Mouse (Mus musculus) MEL (cell line): Measurements from ENCODE around the gene Exosc10. TPM values are rescaled to one million over a fixed set of nuclear protein-coding genes. Genes with fewer than 3 reads are reported as not detected.

Source experiments
- DNase-seq: peaks from one replicate; pipeline ENCODE4 v3.0.0; 2011; ENCODE audit warnings: low read depth, low spot score
- H3K27ac ChIP-seq: 2 replicates; pipeline ENCODE4 v1.5.1; 2012; ENCODE audit warnings: low read depth, mild to moderate bottlenecking, control low read depth, low read length, moderate library complexity; ENCODE audit not compliant: control insufficient read depth
- H3K27me3 ChIP-seq, 2 experiments: fragments of 150-350 bp in 1 of 2; sonication (generic) in 1 of 2; 2 replicates each; pipeline ENCODE4 v1.6.1; 2012; ENCODE audit warnings: low read length in 2 of 2, mild to moderate bottlenecking in 2 of 2, improper control_type of control experiment in 1 of 2, moderate library complexity in 1 of 2; ENCODE audit not compliant: insufficient read depth in 2 of 2, control insufficient read depth in 1 of 2
- H3K36me3 ChIP-seq, 2 experiments: 2 replicates each; pipeline ENCODE4 v1.6.1; 2012 to 2014; ENCODE audit warnings: low read length in 2 of 2, improper control_type of control experiment in 1 of 2, inconsistent platforms in 1 of 2, mild to moderate bottlenecking in 1 of 2; ENCODE audit not compliant: insufficient read depth in 2 of 2, control insufficient read depth in 1 of 2
- H3K4me1 ChIP-seq, 2 experiments: fragments of 150-350 bp in 1 of 2; sonication (generic) in 1 of 2; 2 replicates each; pipeline ENCODE4 v1.6.1; 2012; ENCODE audit warnings: low read length in 2 of 2, improper control_type of control experiment in 1 of 2, mild to moderate bottlenecking in 1 of 2; ENCODE audit not compliant: insufficient read depth in 2 of 2, control insufficient read depth in 1 of 2
- H3K4me3 ChIP-seq, 2 experiments: fragments of 150-350 bp in 1 of 2; sonication (generic) in 1 of 2; 2 replicates each; pipeline ENCODE4 v1.5.1; 2012; ENCODE audit warnings: low read depth in 2 of 2, low read length in 2 of 2, mild to moderate bottlenecking in 2 of 2, moderate library complexity in 2 of 2, control low read depth in 1 of 2, improper control_type of control experiment in 1 of 2; ENCODE audit not compliant: control insufficient read depth in 1 of 2, insufficient read depth in 1 of 2
- H3K79me2 ChIP-seq: 2 replicates; pipeline ENCODE4 v1.6.1; 2012; ENCODE audit warnings: mild to moderate bottlenecking, low read length, moderate library complexity; ENCODE audit not compliant: control insufficient read depth, poor library complexity, insufficient read depth
- H3K9ac ChIP-seq: 2 replicates; pipeline ENCODE4 v1.6.1; 2012; ENCODE audit warnings: low read depth, mild to moderate bottlenecking, control low read depth, low read length, moderate library complexity; ENCODE audit not compliant: control insufficient read depth, poor library complexity, severe bottlenecking
- H3K9me3 ChIP-seq: fragments of 150-350 bp; sonication (generic); replicated peaks from 2 replicates; pipeline ENCODE4 v1.6.1; 2012; ENCODE audit warnings: mild to moderate bottlenecking, low read length, improper control_type of control experiment, moderate library complexity; ENCODE audit not compliant: insufficient read depth
- BHLHE40 ChIP-seq: IDR thresholded peaks from 2 replicates; pipeline ENCODE4 v1.6.1; 2012; ENCODE audit warnings: low read depth, mild to moderate bottlenecking, inconsistent platforms, low read length, improper control_type of control experiment, borderline replicate concordance
- CTCF ChIP-seq, 3 experiments: IDR thresholded peaks in 2 of 3; conservative IDR thresholded peaks in 1 of 3; 2 replicates each; pipeline ENCODE4 v1.5.1; 2011 to 2012; ENCODE audit warnings: low read length in 3 of 3, low read depth in 2 of 3, mild to moderate bottlenecking in 2 of 3, improper control_type of control experiment in 1 of 3, inconsistent platforms in 1 of 3, mixed read lengths in 1 of 3, moderate library complexity in 1 of 3; ENCODE audit not compliant: control insufficient read depth in 1 of 3, insufficient read depth in 1 of 3, poor library complexity in 1 of 3, severe bottlenecking in 1 of 3
- E2F4 ChIP-seq: IDR thresholded peaks from 2 replicates; pipeline ENCODE4 v1.6.1; 2011; ENCODE audit warnings: low read depth, low read length, improper control_type of control experiment, borderline replicate concordance
- ELF1 ChIP-seq: IDR thresholded peaks from 2 replicates; pipeline ENCODE4 v1.6.1; 2014; ENCODE audit warnings: low read depth, mild to moderate bottlenecking, inconsistent platforms, low read length, improper control_type of control experiment, moderate library complexity
- ETS1 ChIP-seq: IDR thresholded peaks from 2 replicates; pipeline ENCODE4 v1.6.1; 2012; ENCODE audit warnings: low read depth, mild to moderate bottlenecking, inconsistent platforms, low read length, improper control_type of control experiment, moderate library complexity
- GABPA ChIP-seq: IDR thresholded peaks from 2 replicates; pipeline ENCODE4 v1.6.1; 2012; ENCODE audit warnings: low read depth, mild to moderate bottlenecking, inconsistent platforms, low read length, improper control_type of control experiment, moderate library complexity
- GATA1 ChIP-seq: IDR thresholded peaks from 2 replicates; pipeline ENCODE4 v1.6.1; 2011; ENCODE audit warnings: low read depth, low read length, improper control_type of control experiment
- HCFC1 ChIP-seq: IDR thresholded peaks from 2 replicates; pipeline ENCODE4 v1.6.1; 2012; ENCODE audit warnings: low read depth, mild to moderate bottlenecking, inconsistent platforms, low read length, improper control_type of control experiment, moderate library complexity
- MAX ChIP-seq: IDR thresholded peaks from 2 replicates; pipeline ENCODE4 v1.6.1; 2011; ENCODE audit warnings: low read length, improper control_type of control experiment
- MAZ ChIP-seq: IDR thresholded peaks from 2 replicates; pipeline ENCODE4 v1.6.1; 2012; ENCODE audit warnings: low read depth, mild to moderate bottlenecking, inconsistent platforms, low read length, improper control_type of control experiment
- MEF2A ChIP-seq: IDR thresholded peaks from 2 replicates; pipeline ENCODE4 v1.6.1; 2014; ENCODE audit warnings: low read depth, mild to moderate bottlenecking, inconsistent platforms, low read length, improper control_type of control experiment; ENCODE audit not compliant: poor library complexity, insufficient replicate concordance, severe bottlenecking; ENCODE audit errors: extremely low read depth
- MXI1 ChIP-seq: IDR thresholded peaks from 2 replicates; pipeline ENCODE4 v1.6.1; 2011; ENCODE audit warnings: mild to moderate bottlenecking, low read depth, low read length, improper control_type of control experiment
- NELFE ChIP-seq: IDR thresholded peaks from 2 replicates; pipeline ENCODE4 v1.6.1; 2011; ENCODE audit warnings: low read depth, low read length, improper control_type of control experiment
- NRF1 ChIP-seq: IDR thresholded peaks from 2 replicates; pipeline ENCODE4 v1.6.1; 2014; ENCODE audit warnings: low read depth, mild to moderate bottlenecking, inconsistent platforms, low read length, improper control_type of control experiment, moderate library complexity; ENCODE audit not compliant: poor library complexity, insufficient read depth, severe bottlenecking
- POLR2AphosphoS2 ChIP-seq: IDR thresholded peaks from 2 replicates; pipeline ENCODE4 v1.6.1; 2011; ENCODE audit warnings: low read length, improper control_type of control experiment
- RCOR1 ChIP-seq: IDR thresholded peaks from 2 replicates; pipeline ENCODE4 v1.6.1; 2012; ENCODE audit warnings: low read depth, mild to moderate bottlenecking, inconsistent platforms, low read length, improper control_type of control experiment
- SIN3A ChIP-seq: IDR thresholded peaks from 2 replicates; pipeline ENCODE4 v1.6.1; 2012; ENCODE audit warnings: low read length, improper control_type of control experiment, inconsistent platforms
- SMC3 ChIP-seq: IDR thresholded peaks from 2 replicates; pipeline ENCODE4 v1.6.1; 2011; ENCODE audit warnings: low read depth, low read length, improper control_type of control experiment
- TBP ChIP-seq: IDR thresholded peaks from 2 replicates; pipeline ENCODE4 v1.8.0; 2011; ENCODE audit warnings: low read depth, low read length, improper control_type of control experiment
- TCF12 ChIP-seq: IDR thresholded peaks from 2 replicates; pipeline ENCODE4 v1.6.1; 2014; ENCODE audit warnings: low read depth, mild to moderate bottlenecking, inconsistent platforms, low read length, improper control_type of control experiment, moderate library complexity
- UBTF ChIP-seq: IDR thresholded peaks from 2 replicates; pipeline ENCODE4 v1.6.1; 2012; ENCODE audit warnings: low read depth, mild to moderate bottlenecking, inconsistent platforms, low read length, improper control_type of control experiment, moderate library complexity, borderline replicate concordance; ENCODE audit not compliant: insufficient read depth
- USF1 ChIP-seq: IDR thresholded peaks from 2 replicates; pipeline ENCODE4 v1.6.1; 2014; ENCODE audit warnings: low read depth, mild to moderate bottlenecking, inconsistent platforms, low read length, improper control_type of control experiment, moderate library complexity
- USF2 ChIP-seq, 2 experiments: IDR thresholded peaks; 2 replicates each; pipeline ENCODE4 v1.6.1; 2011 to 2012; ENCODE audit warnings: improper control_type of control experiment in 2 of 2, low read length in 2 of 2, borderline replicate concordance in 1 of 2, inconsistent platforms in 1 of 2, low read depth in 1 of 2, mild to moderate bottlenecking in 1 of 2; ENCODE audit not compliant: insufficient read depth in 1 of 2
- ZC3H11A ChIP-seq: IDR thresholded peaks from 2 replicates; pipeline ENCODE4 v1.6.1; 2012; ENCODE audit warnings: low read depth, mild to moderate bottlenecking, inconsistent platforms, low read length, improper control_type of control experiment
- ZNF384 ChIP-seq: IDR thresholded peaks from 2 replicates; pipeline ENCODE4 v1.6.1; 2012; ENCODE audit warnings: low read depth, mild to moderate bottlenecking, inconsistent platforms, low read length, improper control_type of control experiment
- polyA plus RNA-seq, 2 experiments: library from polyadenylated mRNA; stranded (reverse) in 1 of 2; unstranded in 1 of 2; fragments of >175 nt in 1 of 2; fragments of >200 nt in 1 of 2; gene quantifications; 2 replicates each; pipeline versions ENCODE4 v1.2.1 to v1.2.4; 2012; ENCODE audit warnings: low replicate concordance in 2 of 2, low read depth in 1 of 2; ENCODE audit not compliant: insufficient read length in 2 of 2, insufficient read depth in 1 of 2, missing spikeins in 1 of 2
- total RNA-seq: library from RNA; depleted of rRNA; stranded (reverse); fragments of 300-350 nt; gene quantifications from 2 replicates; pipeline ENCODE4 v1.2.3, GENCODE M21; 2012

Gene Exosc10
- total and polyA plus RNA-seq, 3 experiments, result 71.5 to 109 (median 90.5) TPM

DNA sequence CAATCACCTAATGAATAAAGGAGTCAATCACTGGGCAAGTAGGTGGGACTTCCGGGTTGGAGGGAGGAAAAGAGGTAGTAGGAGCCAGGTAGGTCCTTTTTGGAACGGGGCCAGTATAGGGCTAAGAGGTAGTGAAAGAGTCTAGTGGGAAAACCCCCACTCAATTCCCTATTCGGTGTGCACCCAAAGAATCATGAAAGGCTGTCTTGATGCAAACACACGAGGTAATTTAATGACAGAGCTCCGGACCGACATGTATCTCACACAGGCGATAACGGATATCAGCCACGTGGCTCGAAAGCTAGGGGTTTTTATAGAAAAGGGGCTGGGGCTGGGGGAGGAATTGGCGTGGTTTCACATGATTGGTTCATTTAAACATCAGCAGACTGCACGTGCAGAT lies 40.6 kb downstream of the Exosc10 start:
- peaks cover 0 to 7% of the 10 kb centered on the region in 2 experiments; a peak in 2 of 4 replicates for H3K4me1 ChIP-seq
- no peak for DNase-seq
- no peak overlapping the region for H3K27ac ChIP-seq
- H3K27me3 ChIP-seq, result no peaks in the 10 kb centered on the region
- H3K9me3 ChIP-seq, result no peaks in the 10 kb centered on the region
- H3K9ac ChIP-seq, result no peak overlapping the region
- peaks cover 4 to 15% of the 10 kb centered on the region in 2 experiments for H3K36me3 ChIP-seq
- no peak for TF ChIP-seq ZC3H11A
- no peak for TF ChIP-seq BHLHE40
- no peak for TF ChIP-seq MAZ
- peaks cover 3% of the 10 kb centered on the region; the same call in 1 of the 2 replicates for H3K79me2 ChIP-seq
- H3K4me3 ChIP-seq, result no peak overlapping the region

DNA sequence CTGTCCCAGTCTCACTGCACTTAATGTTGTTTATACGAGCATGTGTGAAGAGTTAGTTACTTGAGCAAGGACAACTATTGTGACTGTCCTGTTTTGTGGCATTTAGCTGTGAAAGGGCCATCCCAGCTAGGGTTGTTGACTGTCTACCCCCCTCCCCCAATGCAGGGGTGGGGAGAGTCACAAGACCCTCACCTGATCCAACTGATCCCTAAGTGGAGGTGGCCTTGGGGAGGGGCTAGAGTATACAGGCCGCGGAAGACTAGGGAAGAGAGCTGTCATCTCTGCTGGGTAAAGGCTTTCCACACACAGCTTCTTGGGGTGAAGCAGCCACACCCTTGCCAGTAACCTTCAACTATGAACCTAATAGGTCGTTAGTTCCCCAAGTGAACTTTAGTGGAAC lies 42.1 kb downstream of the Exosc10 start:
- no peak overlapping the region for H3K4me3 ChIP-seq
- H3K9ac ChIP-seq, result no peak overlapping the region
- H3K9me3 ChIP-seq, result no peaks in the 10 kb centered on the region
- 0 out of 4 replicates have a peak, but pooled peaks cover 0 to 3% of the 10 kb centered on the region in 2 experiments for H3K4me1 ChIP-seq
- no peaks in the 10 kb centered on the region for H3K27me3 ChIP-seq
- no peak for DNase-seq
- no peak overlapping the region for H3K27ac ChIP-seq
- H3K36me3 ChIP-seq, result peaks cover under 1 to 13% of the 10 kb centered on the region in 2 experiments
- no peak for TF ChIP-seq MXI1
- no peak for TF ChIP-seq BHLHE40
- TF ChIP-seq GABPA, result no peak
- TF ChIP-seq USF2 (IDR thresholded peaks at IDR 0.05; ENCODE audit: borderline replicate concordance in 1 of 2, insufficient read depth in 1 of 2, low read depth in 1 of 2, low read length in 2 of 2), result no peak
- TF ChIP-seq MEF2A, result no peak
- no peak for TF ChIP-seq TCF12
- no peak for TF ChIP-seq POLR2AphosphoS2
- no peak for TF ChIP-seq TBP
- no peaks in the 10 kb centered on the region for H3K79me2 ChIP-seq

- H3K9me3 ChIP-seq, result no peaks in the 10 kb centered on the region
- no peak overlapping the region for H3K9ac ChIP-seq
- no peaks in the 10 kb centered on the region for H3K79me2 ChIP-seq
- H3K27ac ChIP-seq, result no peak overlapping the region
- no peaks in the 10 kb centered on the region; a peak in 1 of 4 replicates for H3K36me3 ChIP-seq
- H3K4me3 ChIP-seq, result no peak overlapping the region
- no peaks in the 10 kb centered on the region for H3K27me3 ChIP-seq
- TF ChIP-seq USF1, result no peak
- TF ChIP-seq ELF1, result no peak
- no peak for TF ChIP-seq NRF1
- no peak for TF ChIP-seq SMC3
- TF ChIP-seq ETS1, result no peak
- no peak for TF ChIP-seq E2F4
- TF ChIP-seq SIN3A, result no peak
- TF ChIP-seq UBTF, result no peak
- TF ChIP-seq MXI1, result no peak
- no peak for TF ChIP-seq ZNF384
- no peak for TF ChIP-seq USF2 (IDR thresholded peaks at IDR 0.05; ENCODE audit: borderline replicate concordance in 1 of 2, insufficient read depth in 1 of 2, low read depth in 1 of 2, low read length in 2 of 2)
- no peak for TF ChIP-seq RCOR1
- no peak for TF ChIP-seq GABPA
- TF ChIP-seq MAZ, result no peak
- no peak for TF ChIP-seq NELFE
- no peak for TF ChIP-seq CTCF (IDR thresholded peaks at IDR 0.05 in 2 of 3, conservative IDR thresholded peaks at IDR 0.05 in 1 of 3; ENCODE audit: control insufficient read depth in 1 of 3, insufficient read depth in 1 of 3, low read depth in 2 of 3, low read length in 3 of 3, poor library complexity in 1 of 3, severe bottlenecking in 1 of 3)
- no peak for TF ChIP-seq MAX
- TF ChIP-seq GATA1, result no peak
- TF ChIP-seq HCFC1, result no peak
- 0 out of 4 replicates have a peak, but pooled peaks cover 0 to 3% of the 10 kb centered on the region in 2 experiments for H3K4me1 ChIP-seq
- no peak for DNase-seq
These were observed 43.6 kb downstream of the Exosc10 start for GRCm38 (mm10) chr4:148601871-148602270.
